Mouse (Mus musculus) thymus, adult 2 months (tissue): ENCODE measurements around the gene Bcas3. TPM values are rescaled to one million over a fixed set of nuclear protein-coding genes. Genes with fewer than 3 reads are reported as not detected.
A peak's percentile ranks its signal among the peaks of the same experiment; 100 is the strongest.

Experiments
- DNase-seq: peaks from one replicate; pipeline ENCODE4 v3.0.0; 2021
- H3K27ac ChIP-seq: fragments of 200-500 bp; 2 replicates; pipeline ENCODE4 v1.5.1; 2012; ENCODE audit warnings: low read length, control low read depth; ENCODE audit not compliant: control insufficient read depth, insufficient read depth
- H3K27me3 ChIP-seq: fragments of 200-500 bp; 2 replicates; pipeline ENCODE4 v1.6.1; 2012; ENCODE audit warnings: mild to moderate bottlenecking, low read length, moderate library complexity, mixed read lengths; ENCODE audit not compliant: control insufficient read depth, insufficient read depth
- H3K36me3 ChIP-seq: fragments of 200-500 bp; 2 replicates; pipeline ENCODE4 v1.6.1; 2012; ENCODE audit warnings: mild to moderate bottlenecking, low read length, moderate library complexity; ENCODE audit not compliant: control insufficient read depth, insufficient read depth
- H3K4me1 ChIP-seq: fragments of 200-500 bp; replicated peaks from 2 replicates; pipeline ENCODE4 v1.6.1; 2012; ENCODE audit warnings: low read length; ENCODE audit not compliant: control insufficient read depth, insufficient read depth
- H3K4me3 ChIP-seq: fragments of 200-500 bp; 2 replicates; pipeline ENCODE4 v1.5.1; 2012; ENCODE audit warnings: mild to moderate bottlenecking, low read length, control low read depth, moderate library complexity; ENCODE audit not compliant: control insufficient read depth, insufficient read depth
- CTCF ChIP-seq: fragments of 200-500 bp; IDR thresholded peaks from 2 replicates; pipeline ENCODE4 v1.5.1; 2012; ENCODE audit warnings: mild to moderate bottlenecking, control low read depth, low read length, moderate library complexity, borderline replicate concordance; ENCODE audit not compliant: control insufficient read depth, poor library complexity, insufficient read depth; ENCODE audit errors: extremely low read depth
- POLR2A ChIP-seq: fragments of 200-500 bp; IDR thresholded peaks from 2 replicates; pipeline ENCODE4 v1.6.1; 2012; ENCODE audit warnings: mild to moderate bottlenecking, low read length, control low read depth, moderate library complexity; ENCODE audit not compliant: control insufficient read depth, poor library complexity, insufficient read depth; ENCODE audit errors: extremely low read depth
- WGBS: fragments of 180-500 bp; shearing (Covaris S2); methylation state at CpG from one replicate; pipeline ENCODE4 v1.1.7; 2018; 5-methylcytosine and 5-hydroxymethylcytosine counted together
- polyA plus RNA-seq: library from polyadenylated mRNA; depleted of rRNA; stranded (reverse); fragments of >200 nt; gene quantifications from 2 replicates; pipeline ENCODE4 v1.2.3, GENCODE M21; 2012

Bcas3 gene
- polyA plus RNA-seq, 1 experiment: 42.5 TPM

DNA sequence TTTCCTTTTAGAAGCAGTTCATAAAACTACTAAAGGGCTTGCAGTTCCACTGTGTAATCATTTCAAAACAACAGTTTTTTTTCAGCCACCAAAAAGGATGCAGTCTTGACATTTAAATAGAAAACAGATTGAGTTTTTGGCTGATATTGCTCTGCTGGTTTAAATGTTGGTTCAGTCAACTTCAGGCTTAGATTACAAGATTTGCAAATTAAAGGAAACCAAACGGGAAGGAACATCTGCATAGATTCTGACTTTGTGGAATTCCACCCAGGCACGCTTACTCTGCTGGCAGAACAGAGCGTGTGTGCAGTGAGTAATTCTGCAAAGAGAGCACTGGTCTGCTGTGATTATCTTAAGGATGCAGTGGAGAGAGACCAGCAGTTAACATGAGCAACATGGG, 75.3 kb downstream of the Bcas3 start:
- WGBS: 91% methylated on average over 3 of the region's 3 CpGs
- H3K36me3 ChIP-seq: no peaks in the 10 kb centered on the region
- no peak for TF ChIP-seq POLR2A
- no peak overlapping the region for H3K27ac ChIP-seq
- H3K27me3 ChIP-seq: no peaks in the 10 kb centered on the region
- H3K4me3 ChIP-seq: no peak overlapping the region
- H3K4me1 ChIP-seq: 0 out of 2 replicates have a peak, but pooled peaks cover 2% of the 10 kb centered on the region
- DNase-seq: no peak

DNA sequence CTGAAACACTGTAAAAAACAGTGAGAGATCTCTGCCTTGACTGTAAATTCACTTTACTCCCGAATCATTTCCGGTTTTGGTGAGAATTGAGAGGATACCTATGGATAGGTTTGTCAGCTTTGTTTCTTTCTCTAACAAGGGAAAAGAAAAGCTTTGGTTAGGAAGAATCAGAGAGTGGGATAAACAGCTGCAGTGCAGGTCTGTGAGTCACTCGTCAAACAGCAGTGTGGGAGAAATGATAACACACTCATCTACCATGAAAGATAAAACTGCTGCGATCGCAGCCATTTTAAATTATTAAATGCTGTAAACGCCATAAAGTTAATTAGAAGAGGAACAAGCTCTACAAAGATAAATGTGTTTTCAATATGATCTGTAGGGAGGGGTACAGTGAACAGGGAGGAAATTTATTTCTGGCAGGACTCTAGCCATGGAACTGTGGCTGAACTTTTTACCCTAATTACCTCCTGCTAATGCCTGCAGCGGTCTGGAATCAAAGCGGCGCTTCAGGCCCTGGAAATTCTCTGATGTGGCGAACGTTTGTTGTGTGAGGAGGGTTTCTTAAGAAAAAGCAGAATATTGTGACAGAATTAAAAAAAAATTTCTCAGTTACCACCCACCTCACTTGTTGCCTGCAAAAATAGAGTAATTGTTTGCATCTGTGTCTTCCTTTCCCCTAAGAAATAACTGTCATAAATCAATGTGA, 77.9 kb downstream of the Bcas3 start:
- DNase-seq: no peak
- H3K27me3 ChIP-seq: no peaks in the 10 kb centered on the region
- H3K4me1 ChIP-seq: 0 out of 2 replicates have a peak, but pooled peaks cover 2% of the 10 kb centered on the region
- no peaks in the 10 kb centered on the region for H3K36me3 ChIP-seq
- no peak for TF ChIP-seq POLR2A
- H3K4me3 ChIP-seq: no peak overlapping the region
- H3K27ac ChIP-seq: no peak overlapping the region
- WGBS: 39% methylated on average over 11 of the region's 11 CpGs

DNA sequence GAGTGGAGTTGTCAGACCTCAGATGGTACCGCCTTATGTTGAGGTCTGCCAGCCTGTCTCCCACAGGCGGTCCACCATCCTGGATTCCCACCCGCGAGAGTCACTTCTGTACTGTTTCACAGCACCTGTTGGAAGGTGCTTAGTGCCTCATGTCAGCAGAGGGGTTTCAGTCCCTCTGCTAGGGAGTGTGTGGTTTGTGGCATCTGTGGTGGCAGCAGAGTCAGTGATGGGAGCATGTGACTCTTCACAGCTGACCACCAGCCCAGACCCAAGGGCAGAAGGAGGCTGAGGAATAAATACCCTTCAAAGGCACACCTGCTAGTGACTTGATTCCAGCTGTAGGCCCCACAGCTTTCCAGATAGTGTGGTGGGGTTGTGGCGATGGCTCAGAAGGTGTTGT, 94.4 kb downstream of the Bcas3 start:
- TF ChIP-seq POLR2A (no peak), CTCF (no peak)
- 11% methylated on average over 5 of the region's 5 CpGs for WGBS
- no peak overlapping the region for H3K27ac ChIP-seq
- peak; percentile 10 for DNase-seq
- H3K27me3 ChIP-seq: no peaks in the 10 kb centered on the region
- H3K4me1 ChIP-seq: peaks cover 10% of the 10 kb centered on the region
- no peaks in the 10 kb centered on the region for H3K36me3 ChIP-seq
- H3K4me3 ChIP-seq: no peak overlapping the region

DNA sequence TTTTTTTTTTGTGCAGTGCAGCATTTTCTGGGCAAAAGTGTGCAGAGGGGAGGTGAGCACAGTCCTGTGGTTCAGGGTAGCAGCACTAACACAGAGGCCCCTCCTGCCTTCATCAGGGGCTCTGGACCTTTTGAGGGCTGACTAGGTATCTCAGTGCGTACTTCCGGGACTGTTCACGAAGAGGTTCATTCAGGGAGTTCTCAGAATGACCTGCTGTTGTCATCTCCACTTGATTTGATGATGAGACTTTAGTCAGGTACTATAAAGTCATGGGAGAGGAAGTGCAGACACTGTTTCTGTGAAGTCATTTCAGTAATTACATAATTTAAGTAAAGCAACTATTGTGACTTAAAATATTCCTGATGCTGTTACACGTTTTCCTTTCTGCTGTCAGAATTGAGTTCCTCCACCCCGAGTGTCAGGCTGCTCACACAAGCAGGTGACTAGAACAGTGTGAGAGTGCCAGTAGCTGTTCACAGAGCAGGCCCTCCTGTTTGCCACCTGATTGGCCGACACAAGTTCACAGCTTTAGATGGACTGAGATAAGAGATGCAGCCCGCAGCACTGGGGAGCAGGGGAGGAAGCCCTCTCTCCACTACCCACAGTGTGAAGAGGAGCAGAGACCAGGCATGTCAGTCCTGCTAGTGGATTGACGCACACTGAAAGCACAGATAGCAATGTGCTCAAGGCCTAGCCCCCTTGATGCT, 100.8 kb downstream of the Bcas3 start:
- H3K36me3 ChIP-seq: no peaks in the 10 kb centered on the region
- TF ChIP-seq CTCF (no peak), POLR2A (no peak)
- no peak overlapping the region for H3K27ac ChIP-seq
- DNase-seq: peak; percentile 46
- H3K4me1 ChIP-seq: peaks cover 11% of the 10 kb centered on the region
- no peaks in the 10 kb centered on the region for H3K27me3 ChIP-seq
- WGBS: 36% methylated on average over 8 of the region's 8 CpGs
- no peak overlapping the region for H3K4me3 ChIP-seq

DNA sequence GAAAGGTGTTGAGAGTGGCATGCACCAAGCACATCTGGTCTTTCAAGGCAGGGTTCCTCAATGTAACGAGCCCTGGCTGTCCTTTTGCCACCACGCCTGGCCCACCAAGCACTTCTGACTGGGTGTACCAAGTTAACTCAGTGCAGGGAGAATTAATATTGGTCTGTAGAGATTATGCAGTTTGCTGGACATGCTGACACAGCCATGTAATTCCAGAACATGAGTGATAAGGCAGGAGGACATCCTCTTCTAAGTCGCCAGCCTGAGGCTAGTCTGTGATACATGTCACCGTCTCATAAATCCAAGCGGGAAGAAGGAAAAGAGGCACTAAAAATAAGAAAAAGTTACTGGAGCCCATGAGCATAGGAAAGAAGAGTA, 101.3 kb downstream of the Bcas3 start:
- DNase-seq: no peak
- H3K4me1 ChIP-seq: peaks cover 11% of the 10 kb centered on the region
- H3K36me3 ChIP-seq: no peaks in the 10 kb centered on the region
- no peak overlapping the region for H3K27ac ChIP-seq
- no peak for TF ChIP-seq POLR2A
- TF ChIP-seq CTCF: no peak
- 78% methylated on average over 5 of the region's 5 CpGs for WGBS
- no peaks in the 10 kb centered on the region for H3K27me3 ChIP-seq
- H3K4me3 ChIP-seq: no peak overlapping the region

DNA sequence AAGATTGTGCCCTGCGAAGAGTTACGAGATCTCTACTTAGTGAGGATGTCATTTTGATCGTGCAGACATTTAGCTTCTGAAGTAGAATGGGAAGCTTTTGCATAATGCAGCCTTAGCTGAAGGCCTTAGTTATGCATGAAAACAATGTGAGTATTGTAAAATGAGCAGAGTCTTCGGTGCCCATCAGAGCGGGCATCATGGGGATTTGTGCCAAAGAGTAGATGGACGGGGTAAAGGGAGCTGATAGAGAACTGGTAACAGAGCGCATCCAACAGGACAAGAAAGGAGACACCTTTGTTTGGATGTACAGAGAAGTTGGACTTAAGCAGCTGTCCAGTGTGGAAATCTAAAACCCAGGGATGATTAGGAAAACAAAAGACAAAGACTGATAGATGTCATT, 108.6 kb downstream of the Bcas3 start:
- Histone ChIP-seq H3K27me3 (no peaks in the 10 kb centered on the region), H3K4me3 (no peak overlapping the region), H3K36me3 (no peaks in the 10 kb centered on the region), H3K27ac (no peak overlapping the region), H3K4me1 (no peaks in the 10 kb centered on the region)
- DNase-seq: no peak
- TF ChIP-seq POLR2A: no peak
- TF ChIP-seq CTCF: no peak
- WGBS: 98% methylated on average over 7 of the region's 7 CpGs

DNA sequence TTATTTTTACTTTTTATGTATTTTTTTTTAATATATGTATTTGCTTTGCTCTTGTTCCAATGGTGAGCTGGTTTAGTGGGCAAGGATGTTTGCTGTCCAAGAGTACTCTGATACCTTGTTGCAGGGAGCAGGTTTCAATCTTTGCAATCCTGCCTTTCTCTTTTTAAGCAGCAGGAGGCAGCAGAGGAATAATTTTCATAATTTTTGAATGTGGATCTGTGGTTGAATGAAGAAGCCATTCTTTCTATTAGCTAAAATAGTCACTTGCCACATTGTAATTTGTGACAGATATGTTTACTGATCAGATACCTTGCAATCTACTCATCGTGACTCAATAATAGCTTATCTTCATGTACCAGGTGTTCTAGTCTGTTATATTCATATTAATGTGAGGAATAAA, 116.6 kb downstream of the Bcas3 start:
- no peak overlapping the region for H3K4me3 ChIP-seq
- no peak for TF ChIP-seq POLR2A
- TF ChIP-seq CTCF: no peak

More for the DNA sequence above, 116.6 kb downstream of the Bcas3 start:
- no peaks in the 10 kb centered on the region for H3K36me3 ChIP-seq
- DNase-seq: peak; percentile 37
- no peak overlapping the region for H3K27ac ChIP-seq
- H3K4me1 ChIP-seq: no peaks in the 10 kb centered on the region
- H3K27me3 ChIP-seq: no peaks in the 10 kb centered on the region
- 88% methylated on average over 1 of the region's 1 CpGs for WGBS
